Mouse (Mus musculus): ENCODE measurements around the gene Trpt1.

- TF ChIP-seq CTCF (IDR thresholded peaks at IDR 0.05) = no peak
- TF ChIP-seq EP300 (IDR thresholded peaks at IDR 0.05) = no peak
Measured at GRCm38 (mm10) chr19:7044706-7045105, 48.8 kb downstream of the Trpt1 start.

All from lung, postnatal 0 days (tissue).